Mouse (Mus musculus): Measurements from ENCODE around the gene 5830411N06Rik. TPM values are rescaled to one million over a fixed set of nuclear protein-coding genes. Genes with fewer than 3 reads are reported as not detected.

5830411N06Rik gene
- polyA plus RNA-seq, 1 experiment from 2014 or later, result not detected

- H3K9ac ChIP-seq, result no peak overlapping the region
- 94% methylated on average over 3 of the region's 3 CpGs for WGBS
- no peaks in the 10 kb centered on the region for H3K36me3 ChIP-seq
- H3K4me2 ChIP-seq, result no peak overlapping the region
- H3K4me1 ChIP-seq (replicated peaks), result no peaks in the 10 kb centered on the region
- H3K27me3 ChIP-seq, result no peaks in the 10 kb centered on the region
- ATAC-seq (ENCODE audit: low FRiP score), result no peak
- no peak overlapping the region for H3K27ac ChIP-seq
- H3K4me3 ChIP-seq, result no peak overlapping the region
- H3K9me3 ChIP-seq, result no peaks in the 10 kb centered on the region
Measured at GRCm38 (mm10) chr7:140233696-140234095, 13.4 kb upstream of the 5830411N06Rik start.

- Histone ChIP-seq H3K4me1 (replicated peaks) (no peaks in the 10 kb centered on the region), H3K27me3 (no peaks in the 10 kb centered on the region)
- WGBS, result 87% methylated on average over 7 of the region's 7 CpGs
Measured at GRCm38 (mm10) chr7:140253780-140254299, 6.8 kb downstream of the 5830411N06Rik start.

DNA sequence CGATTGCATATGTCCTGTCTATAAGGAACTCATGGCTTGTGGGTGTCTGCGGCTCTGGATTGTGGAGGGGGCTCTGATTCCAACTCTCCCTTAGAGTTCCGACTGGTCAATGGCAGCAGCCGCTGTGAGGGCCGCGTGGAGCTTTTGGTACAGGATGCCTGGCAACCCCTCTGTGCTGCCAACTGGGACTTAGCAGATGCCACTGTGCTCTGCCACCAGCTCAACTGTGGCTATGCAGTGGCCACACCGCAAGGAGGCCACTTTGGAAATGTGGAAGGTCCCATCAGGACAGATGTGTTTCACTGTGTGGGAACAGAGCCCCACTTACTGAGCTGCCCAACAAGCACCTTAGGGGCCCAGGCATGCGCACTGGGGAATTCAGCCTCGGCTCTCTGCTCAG lies 48.7 kb downstream of the 5830411N06Rik start:
- no peak overlapping the region for H3K9ac ChIP-seq
- 90% methylated on average over 9 of the region's 9 CpGs for WGBS
- no peak for ATAC-seq (ENCODE audit: low FRiP score)
- no peak overlapping the region for H3K4me3 ChIP-seq
- H3K27me3 ChIP-seq, result no peaks in the 10 kb centered on the region
- no peaks in the 10 kb centered on the region for H3K4me1 ChIP-seq (replicated peaks)
- H3K9me3 ChIP-seq, result no peaks in the 10 kb centered on the region
- no peak overlapping the region for H3K27ac ChIP-seq
- no peak overlapping the region for H3K4me2 ChIP-seq
- H3K36me3 ChIP-seq, result no peaks in the 10 kb centered on the region

More at GRCm38 (mm10) chr7:140253780-140254299, 6.8 kb downstream of the 5830411N06Rik start:
- no peak overlapping the region for H3K27ac ChIP-seq
- H3K9ac ChIP-seq, result no peak overlapping the region
- no peak overlapping the region for H3K4me2 ChIP-seq
- H3K9me3 ChIP-seq, result no peaks in the 10 kb centered on the region
- H3K36me3 ChIP-seq, result no peaks in the 10 kb centered on the region
- ATAC-seq (ENCODE audit: low FRiP score), result no peak
- H3K4me3 ChIP-seq, result no peak overlapping the region

- H3K36me3 ChIP-seq, result no peaks in the 10 kb centered on the region
- no peaks in the 10 kb centered on the region for H3K4me1 ChIP-seq (replicated peaks)
- no peak overlapping the region for H3K27ac ChIP-seq
- 86% methylated on average over 6 of the region's 6 CpGs for WGBS
- H3K27me3 ChIP-seq, result no peaks in the 10 kb centered on the region
- H3K4me2 ChIP-seq, result no peak overlapping the region
- ATAC-seq (ENCODE audit: low FRiP score), result no peak
- H3K4me3 ChIP-seq, result no peak overlapping the region
- H3K9ac ChIP-seq, result no peak overlapping the region
- no peaks in the 10 kb centered on the region for H3K9me3 ChIP-seq
Measured at GRCm38 (mm10) chr7:140296876-140297275, 49.8 kb downstream of the 5830411N06Rik start.

- Histone ChIP-seq H3K36me3 (no peaks in the 10 kb centered on the region), H3K4me2 (no peak overlapping the region)
Measured at GRCm38 (mm10) chr7:140299416-140299815, 52.3 kb downstream of the 5830411N06Rik start.

GRCm38 (mm10) chr7:140319861-140320385 lies 72.8 kb downstream of the 5830411N06Rik start:
- Histone ChIP-seq H3K27ac (no peak overlapping the region), H3K9me3 (no peaks in the 10 kb centered on the region), H3K4me3 (no peak overlapping the region), H3K36me3 (no peaks in the 10 kb centered on the region), H3K4me2 (no peak overlapping the region), H3K4me1 (replicated peaks) (no peaks in the 10 kb centered on the region), H3K27me3 (no peaks in the 10 kb centered on the region), H3K9ac (no peak overlapping the region)
- no peak for ATAC-seq (ENCODE audit: low FRiP score)
- WGBS, result 93% methylated on average over 3 of the region's 3 CpGs

More at GRCm38 (mm10) chr7:140299416-140299815, 52.3 kb downstream of the 5830411N06Rik start:
- 86% methylated on average over 3 of the region's 3 CpGs for WGBS
- Histone ChIP-seq H3K27ac (no peak overlapping the region), H3K4me1 (replicated peaks) (no peaks in the 10 kb centered on the region), H3K4me3 (no peak overlapping the region), H3K27me3 (no peaks in the 10 kb centered on the region), H3K9me3 (no peaks in the 10 kb centered on the region), H3K9ac (no peak overlapping the region)
- no peak for ATAC-seq (ENCODE audit: low FRiP score)

- WGBS, result 69% methylated on average over 1 of the region's 1 CpGs
- ATAC-seq (ENCODE audit: low FRiP score), result no peak
- Histone ChIP-seq H3K9me3 (no peaks in the 10 kb centered on the region), H3K36me3 (no peaks in the 10 kb centered on the region), H3K9ac (no peak within 1 kb of the TSS), H3K27me3 (no peaks in the 10 kb centered on the region), H3K4me3 (no peak within 1 kb of the TSS), H3K27ac (no peak within 1 kb of the TSS), H3K4me1 (replicated peaks) (no peaks in the 10 kb centered on the region), H3K4me2 (no peak within 1 kb of the TSS)
Measured at GRCm38 (mm10) chr7:140320558-140320957, 73.5 kb downstream of the 5830411N06Rik start, which contains the start of gene Olfr525. Olfr525 (plus strand) TSS chr7:140320858.

DNA sequence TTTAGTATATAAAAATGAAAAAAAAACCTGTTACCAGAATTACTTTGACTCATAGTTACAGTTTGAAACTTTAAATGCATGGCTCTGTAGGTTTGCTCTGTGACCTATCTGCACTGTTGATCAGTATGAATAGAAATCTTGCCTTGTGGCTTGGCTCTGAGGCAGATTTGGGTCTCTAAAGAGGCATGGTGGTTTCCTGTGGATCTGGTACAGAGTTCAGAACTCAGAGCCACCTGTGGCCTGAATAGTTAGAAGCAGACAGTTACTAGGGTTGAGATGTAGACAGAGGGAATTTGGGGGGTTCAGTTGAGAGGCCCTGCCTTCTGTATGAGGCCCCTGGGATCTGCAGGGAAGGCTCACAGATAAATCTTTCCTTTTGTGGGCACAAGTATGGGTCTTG lies 74.1 kb downstream of the 5830411N06Rik start:
- no peak overlapping the region for H3K9ac ChIP-seq
- no peaks in the 10 kb centered on the region for H3K4me1 ChIP-seq (replicated peaks)
- no peak for ATAC-seq (ENCODE audit: low FRiP score)
- no peak overlapping the region for H3K27ac ChIP-seq
- H3K27me3 ChIP-seq, result no peaks in the 10 kb centered on the region
- H3K4me3 ChIP-seq, result no peak overlapping the region
- no peak overlapping the region for H3K4me2 ChIP-seq
- H3K36me3 ChIP-seq, result no peaks in the 10 kb centered on the region
- no peaks in the 10 kb centered on the region for H3K9me3 ChIP-seq

DNA sequence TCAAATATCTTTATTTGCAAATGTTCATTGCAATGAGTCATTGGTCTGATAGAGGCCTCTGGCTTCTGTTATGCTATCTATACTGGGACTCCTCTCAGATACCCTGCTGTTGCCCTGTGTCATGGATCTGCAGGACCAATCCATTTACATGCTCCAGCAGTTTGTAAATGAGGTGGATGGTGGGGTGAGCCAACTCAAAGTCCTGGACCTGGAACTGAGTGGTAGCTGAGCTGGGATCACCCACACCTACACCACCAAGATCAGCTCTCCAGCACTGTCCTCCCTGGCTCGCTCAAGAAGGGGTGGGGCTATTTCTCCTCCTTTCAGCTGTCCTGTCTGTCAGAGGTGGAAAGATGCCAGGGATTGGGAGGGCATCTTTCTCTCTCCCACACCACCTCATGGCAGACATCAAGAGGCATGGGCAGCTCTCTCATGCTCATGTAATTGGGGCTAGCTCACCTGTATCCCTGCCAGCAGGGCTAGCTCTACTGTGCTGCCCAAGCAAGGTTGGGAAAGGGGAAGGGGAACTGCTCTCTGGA lies 82.8 kb downstream of the 5830411N06Rik start:
- H3K9ac ChIP-seq, result no peak overlapping the region
- no peak overlapping the region for H3K27ac ChIP-seq
- no peak overlapping the region for H3K4me2 ChIP-seq
- ATAC-seq (ENCODE audit: low FRiP score), result no peak
- H3K9me3 ChIP-seq, result no peaks in the 10 kb centered on the region
- no peaks in the 10 kb centered on the region for H3K36me3 ChIP-seq
- H3K4me3 ChIP-seq, result no peak overlapping the region
- no peaks in the 10 kb centered on the region for H3K27me3 ChIP-seq
- no peaks in the 10 kb centered on the region for H3K4me1 ChIP-seq (replicated peaks)
- WGBS, result 74% methylated on average over 1 of the region's 1 CpGs

DNA sequence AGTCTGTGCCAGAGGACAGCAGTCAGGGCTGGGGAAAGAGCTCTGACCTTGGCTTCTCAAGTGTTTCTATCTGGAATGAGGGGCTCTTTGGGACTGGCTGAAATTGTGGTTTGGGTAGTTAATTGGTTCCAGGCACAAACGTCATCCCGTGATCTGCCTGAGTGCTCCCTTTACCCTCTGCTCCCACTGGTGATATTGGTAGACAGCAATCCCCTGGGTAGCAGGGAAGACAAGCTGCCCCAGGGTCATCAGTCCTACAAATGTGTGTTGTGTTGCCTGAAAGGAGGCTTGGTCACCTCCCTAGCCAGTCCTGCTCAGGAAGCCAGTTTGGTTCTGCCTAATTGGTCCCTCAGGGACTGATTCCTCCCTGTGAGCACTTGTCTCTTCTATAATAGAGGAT lies 86.6 kb downstream of the 5830411N06Rik start, which contains the start of gene Olfr527:
Gene Olfr527, plus strand, starts transcription at position 301 of the 400 bp plus-strand sequence.
- no peak within 1 kb of the TSS for H3K4me3 ChIP-seq
- ATAC-seq (ENCODE audit: low FRiP score), result no peak
- no peak within 1 kb of the TSS for H3K9ac ChIP-seq
- WGBS, result 83% methylated on average over 2 of the region's 2 CpGs
- no peaks in the 10 kb centered on the region for H3K4me1 ChIP-seq (replicated peaks)
- H3K9me3 ChIP-seq, result no peaks in the 10 kb centered on the region
- no peaks in the 10 kb centered on the region for H3K36me3 ChIP-seq
- H3K4me2 ChIP-seq, result no peak within 1 kb of the TSS
- H3K27me3 ChIP-seq, result no peaks in the 10 kb centered on the region
- no peak within 1 kb of the TSS for H3K27ac ChIP-seq

Other genes with a start within 250 kb of the 5830411N06Rik start
- 52.5 and 54.2 TPM in 2 replicates for gene Zfp511, start 210.9 kb upstream of the 5830411N06Rik start, polyA plus RNA-seq (2015; fragmentation: Nextera tagmentation; extraction: Ambion mirVana)
- 55.8 and 60.9 TPM in 2 replicates for gene Tubgcp2, start 210.6 kb upstream of the 5830411N06Rik start, polyA plus RNA-seq (2015; fragmentation: Nextera tagmentation; extraction: Ambion mirVana)
- gene Msx3, start 198.2 kb upstream of the 5830411N06Rik start, polyA plus RNA-seq (2015; fragmentation: Nextera tagmentation; extraction: Ambion mirVana), result 16.5 and 28.5 TPM in 2 replicates
- gene Caly, start 164.7 kb upstream of the 5830411N06Rik start, polyA plus RNA-seq (2015; fragmentation: Nextera tagmentation; extraction: Ambion mirVana), result 104 and 105 TPM in 2 replicates
- gene Prap1, start 153.9 kb upstream of the 5830411N06Rik start, polyA plus RNA-seq (2015; fragmentation: Nextera tagmentation; extraction: Ambion mirVana), result not detected in 2 replicates
- gene Fuom, start 144.8 kb upstream of the 5830411N06Rik start, polyA plus RNA-seq (2015; fragmentation: Nextera tagmentation; extraction: Ambion mirVana), result 27.9 and 30.4 TPM in 2 replicates
- 10.0 and 11.8 TPM in 2 replicates for gene Paox, start 131.5 kb upstream of the 5830411N06Rik start, polyA plus RNA-seq (2015; fragmentation: Nextera tagmentation; extraction: Ambion mirVana)
- gene Echs1, start 130.8 kb upstream of the 5830411N06Rik start, polyA plus RNA-seq (2015; fragmentation: Nextera tagmentation; extraction: Ambion mirVana), result 123 and 125 TPM in 2 replicates
- 28.3 and 30.6 TPM in 2 replicates for gene Mtg1, start 109.7 kb upstream of the 5830411N06Rik start, polyA plus RNA-seq (2015; fragmentation: Nextera tagmentation; extraction: Ambion mirVana)
- gene Sprn, start 92.4 kb upstream of the 5830411N06Rik start, polyA plus RNA-seq (2015; fragmentation: Nextera tagmentation; extraction: Ambion mirVana), result 10.8 and 11.0 TPM in 2 replicates
- gene Olfr522, start 82.5 kb upstream of the 5830411N06Rik start, polyA plus RNA-seq (2015; fragmentation: Nextera tagmentation; extraction: Ambion mirVana), result not detected in 2 replicates
- gene Olfr523, start 74.1 kb upstream of the 5830411N06Rik start, polyA plus RNA-seq (2015; fragmentation: Nextera tagmentation; extraction: Ambion mirVana), result not detected in 2 replicates
- not detected in 2 replicates for gene Olfr524, start 41.3 kb upstream of the 5830411N06Rik start, polyA plus RNA-seq (2015; fragmentation: Nextera tagmentation; extraction: Ambion mirVana)
- gene Cd163l1, start 29.0 kb upstream of the 5830411N06Rik start, polyA plus RNA-seq (2015; fragmentation: Nextera tagmentation; extraction: Ambion mirVana), result not detected in 2 replicates
- gene Olfr525, start 73.6 kb downstream of the 5830411N06Rik start, polyA plus RNA-seq (2015; fragmentation: Nextera tagmentation; extraction: Ambion mirVana), result not detected in 2 replicates
- gene Olfr527, start 86.7 kb downstream of the 5830411N06Rik start, polyA plus RNA-seq (2015; fragmentation: Nextera tagmentation; extraction: Ambion mirVana), result not detected in 2 replicates
- gene Olfr60, start 114.4 kb downstream of the 5830411N06Rik start, polyA plus RNA-seq (2015; fragmentation: Nextera tagmentation; extraction: Ambion mirVana), result not detected in 2 replicates
- gene Olfr530, start 129.0 kb downstream of the 5830411N06Rik start, polyA plus RNA-seq (2015; fragmentation: Nextera tagmentation; extraction: Ambion mirVana), result not detected in 2 replicates
- not detected in 2 replicates for gene Olfr531, start 155.6 kb downstream of the 5830411N06Rik start, polyA plus RNA-seq (2015; fragmentation: Nextera tagmentation; extraction: Ambion mirVana)
- gene Olfr532, start 174.4 kb downstream of the 5830411N06Rik start, polyA plus RNA-seq (2015; fragmentation: Nextera tagmentation; extraction: Ambion mirVana), result not detected in 2 replicates
- gene Olfr533, start 216.1 kb downstream of the 5830411N06Rik start, polyA plus RNA-seq (2015; fragmentation: Nextera tagmentation; extraction: Ambion mirVana), result not detected in 2 replicates
- not detected in 2 replicates for gene Olfr535, start 236.9 kb downstream of the 5830411N06Rik start, polyA plus RNA-seq (2015; fragmentation: Nextera tagmentation; extraction: Ambion mirVana)